Mouse (Mus musculus) neural tube, embryonic 11.5 days (tissue): Measurements from ENCODE around the gene Kpna1. TPM values are rescaled to one million over a fixed set of nuclear protein-coding genes. Genes with fewer than 3 reads are reported as not detected.
A peak's percentile ranks its signal among the peaks of the same experiment; 100 is the strongest.

Source experiments
- ATAC-seq: fragments of 200-750 bp; cut with Nextera tagmentation; 2 replicates; pipeline ENCODE4 v1.8.0; 2017; ENCODE audit warnings: moderate number of reproducible peaks, mild to moderate bottlenecking, moderate TSS enrichment, moderate library complexity; ENCODE audit not compliant: insufficient read depth, low FRiP score, low TSS enrichment
- DNase-seq: peaks from one replicate; pipeline ENCODE4 v3.0.0-alpha.2; 2015; ENCODE audit warnings: low spot score
- H3K27ac ChIP-seq: fragments of 300-500 bp; sonication (generic); 2 replicates; pipeline ENCODE4 v1.5.1; 2014; ENCODE audit warnings: low read depth, mild to moderate bottlenecking, low read length
- H3K27me3 ChIP-seq: fragments of 300-500 bp; sonication (generic); 2 replicates; pipeline ENCODE4 v1.6.1; 2014; ENCODE audit warnings: mild to moderate bottlenecking, low read length, mixed read lengths; ENCODE audit not compliant: control insufficient read depth, insufficient read depth
- H3K36me3 ChIP-seq: fragments of 300-500 bp; sonication (generic); 2 replicates; pipeline ENCODE4 v1.6.1; 2014; ENCODE audit warnings: mild to moderate bottlenecking, low read length, moderate library complexity, mixed read lengths; ENCODE audit not compliant: control insufficient read depth, insufficient read depth
- H3K4me1 ChIP-seq: fragments of 300-500 bp; sonication (generic); 2 replicates; pipeline ENCODE4 v1.6.1; 2014; ENCODE audit warnings: low read length, mixed read lengths; ENCODE audit not compliant: control insufficient read depth, insufficient read depth
- H3K4me2 ChIP-seq: fragments of 300-500 bp; sonication (generic); 2 replicates; pipeline ENCODE4 v1.6.1; 2014; ENCODE audit warnings: low read depth, mild to moderate bottlenecking, moderate library complexity
- H3K4me3 ChIP-seq: fragments of 300-500 bp; sonication (generic); 2 replicates; pipeline ENCODE4 v1.5.1; 2014; ENCODE audit warnings: low read depth, low read length
- H3K9ac ChIP-seq: fragments of 300-500 bp; sonication (generic); 2 replicates; pipeline ENCODE4 v1.6.1; 2014; ENCODE audit warnings: mild to moderate bottlenecking, low read length
- H3K9me3 ChIP-seq: fragments of 300-500 bp; sonication (generic); 2 replicates; pipeline ENCODE4 v1.6.1; 2016; ENCODE audit warnings: low read length; ENCODE audit not compliant: control insufficient read depth
- WGBS: fragments of 180-500 bp; shearing (Covaris S2); extraction: QIAGEN DNeasy Blood & Tissue Kit; methylation state at CpG from one replicate; pipeline ENCODE4 v1.1.7; 2014; 5-methylcytosine and 5-hydroxymethylcytosine counted together
- polyA plus RNA-seq: library from polyadenylated mRNA; unstranded; fragments of >200 nt; fragmentation: Nextera tagmentation; extraction: Ambion mirVana; gene quantifications from 2 replicates; pipeline ENCODE4 v1.2.1, GENCODE M21; 2014

The Kpna1 gene
- polyA plus RNA-seq, 1 experiment from 2014 or later: 92.5 TPM

GRCm38 (mm10) chr16:36071071-36071449 lies 92.5 kb downstream of the Kpna1 start:
- H3K9me3 ChIP-seq: no peaks in the 10 kb centered on the region
- no peaks in the 10 kb centered on the region for H3K27me3 ChIP-seq
- DNase-seq: no peak
- no peaks in the 10 kb centered on the region for H3K36me3 ChIP-seq
- ATAC-seq: no peak; the same call in 1 of the 2 replicates
- peak overlapping the region; percentile 69 for H3K9ac ChIP-seq
- peak overlapping the region; percentile 60 for H3K4me3 ChIP-seq
- peak overlapping the region; percentile 88 for H3K27ac ChIP-seq
- WGBS: 0% methylated on average over 16 of the region's 16 CpGs
- H3K4me2 ChIP-seq: peak overlapping the region; percentile 53
- peaks cover 14% of the 10 kb centered on the region; the same call in 1 of the 2 replicates for H3K4me1 ChIP-seq

DNA sequence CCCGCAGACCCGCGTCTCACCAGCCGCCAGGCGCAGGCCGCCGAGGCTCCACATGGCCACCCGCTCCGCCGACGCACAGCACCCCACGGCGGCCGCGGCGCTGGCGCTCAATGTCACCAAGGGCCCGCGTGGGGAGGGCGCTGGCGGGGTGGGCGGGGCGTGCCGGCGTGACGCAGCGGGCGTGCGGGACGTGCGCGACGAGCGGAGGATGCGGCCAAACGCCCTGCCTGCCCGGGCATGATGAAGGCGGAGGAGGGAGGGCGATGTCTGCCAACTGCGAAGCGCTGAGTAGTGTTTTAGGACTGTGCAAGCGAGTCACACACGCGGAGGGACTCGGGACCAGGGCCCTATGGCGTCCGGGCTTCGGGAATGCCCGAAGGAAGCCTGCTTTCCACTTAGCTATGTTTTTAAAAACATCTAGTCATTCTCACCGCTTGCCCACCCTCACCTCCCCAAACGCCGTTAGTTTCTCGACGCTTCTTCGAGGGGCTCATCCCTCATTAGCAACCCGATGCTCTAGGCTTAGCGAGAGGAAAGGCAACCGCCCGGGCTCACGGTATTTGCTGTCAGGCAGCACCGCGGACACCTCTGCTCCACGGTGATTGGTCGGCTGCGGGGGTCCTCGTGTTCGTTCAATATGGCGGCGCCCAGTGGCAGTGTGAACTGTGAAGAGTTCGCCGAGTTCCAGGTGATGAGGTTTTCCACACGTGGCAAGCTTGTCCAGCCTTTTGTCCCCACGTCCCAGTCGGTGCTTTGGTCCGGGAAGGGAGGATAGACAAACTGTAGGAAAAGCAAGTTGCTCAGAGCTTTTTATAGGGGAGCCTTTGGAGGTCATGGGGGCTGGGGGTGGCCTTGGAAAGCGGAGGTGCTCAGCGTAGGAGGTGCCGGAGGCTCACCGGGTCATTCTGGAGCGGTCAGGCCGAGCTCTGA lies 93.2 kb downstream of the Kpna1 start, which contains the start of the genes Fam162a and Ccdc58:
Fam162a (minus strand) TSS at position 145 of the 930 bp plus-strand sequence.
Ccdc58 (plus strand) TSS at position 236 of the 930 bp plus-strand sequence.
- DNase-seq (peak; percentile 93), ATAC-seq (peak; percentile 96)
- H3K4me3 ChIP-seq: peak within 1 kb of the TSS; percentile 60
- H3K27me3 ChIP-seq: no peaks in the 10 kb centered on the region
- H3K27ac ChIP-seq: peak within 1 kb of the TSS; percentile 88
- H3K9me3 ChIP-seq: no peaks in the 10 kb centered on the region
- no peaks in the 10 kb centered on the region for H3K36me3 ChIP-seq
- under 1% methylated on average over 72 of the region's 81 CpGs for WGBS
- peak within 1 kb of the TSS; percentile 69 for H3K9ac ChIP-seq
- peaks cover 14% of the 10 kb centered on the region; the same call in 1 of the 2 replicates for H3K4me1 ChIP-seq
- peak within 1 kb of the TSS; percentile 53 for H3K4me2 ChIP-seq

DNA sequence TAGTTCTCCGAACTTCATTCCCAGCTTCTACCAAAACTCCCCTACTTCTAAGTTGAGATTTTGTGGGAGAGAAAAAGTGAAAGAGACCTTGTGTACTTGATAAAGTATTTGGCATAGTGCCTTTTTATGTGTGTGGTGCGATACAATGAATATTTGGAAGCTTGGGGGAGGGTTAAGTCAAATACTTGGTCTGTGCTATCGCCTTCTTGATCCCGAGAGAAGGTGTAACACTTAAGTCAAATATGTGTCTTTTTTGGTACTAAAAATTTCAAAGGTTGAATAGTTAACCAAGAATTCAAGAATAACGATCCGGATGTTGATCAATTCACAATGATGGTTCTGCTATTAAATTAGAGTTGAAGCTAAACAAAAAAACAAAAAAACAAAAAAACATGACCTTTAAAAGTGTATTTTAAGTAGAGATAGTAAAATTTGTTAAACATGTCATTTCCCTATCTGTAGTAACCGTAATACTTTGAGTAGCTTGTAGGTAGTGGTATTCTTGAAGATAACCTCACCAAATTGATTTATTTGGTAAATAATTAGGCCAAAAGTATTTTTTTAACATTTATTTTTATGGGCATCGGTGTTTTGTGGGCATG lies 94.0 kb downstream of the Kpna1 start:
- Histone ChIP-seq H3K4me3 (peak overlapping the region; percentile 60), H3K4me1 (peaks cover 14% of the 10 kb centered on the region; the same call in 1 of the 2 replicates), H3K4me2 (peak overlapping the region; percentile 53), H3K27me3 (no peaks in the 10 kb centered on the region), H3K27ac (no peak overlapping the region), H3K9ac (peak overlapping the region; percentile 69), H3K36me3 (no peaks in the 10 kb centered on the region), H3K9me3 (no peaks in the 10 kb centered on the region)
- no peak for DNase-seq
- WGBS: 29% methylated on average over 8 of the region's 8 CpGs
- ATAC-seq: no peak

DNA sequence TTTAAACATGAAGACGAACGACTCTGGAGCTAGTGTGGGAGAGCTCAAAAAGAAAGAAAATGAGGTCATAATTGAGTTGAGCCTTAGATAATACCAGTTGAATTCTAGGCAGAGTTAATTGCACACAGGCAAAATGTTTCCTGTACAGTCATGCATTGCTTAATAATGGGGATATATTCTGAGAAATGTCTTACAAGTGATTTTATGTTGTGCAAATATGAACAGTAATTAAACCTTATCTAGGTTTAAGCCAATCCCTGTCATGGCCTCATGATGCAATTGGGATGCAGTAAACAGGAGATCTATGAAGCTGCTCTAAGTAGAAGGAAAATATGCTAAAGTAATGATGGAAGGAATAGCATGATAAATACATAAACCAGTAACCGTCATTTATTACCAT lies 96.2 kb downstream of the Kpna1 start:
- H3K9me3 ChIP-seq: no peaks in the 10 kb centered on the region
- ATAC-seq (no peak), DNase-seq (no peak)
- H3K4me1 ChIP-seq: peaks cover 7% of the 10 kb centered on the region; the same call in 1 of the 2 replicates
- no peaks in the 10 kb centered on the region for H3K27me3 ChIP-seq
- 87% methylated on average over 3 of the region's 3 CpGs for WGBS
- H3K27ac ChIP-seq: no peak overlapping the region
- no peak overlapping the region for H3K4me3 ChIP-seq
- H3K9ac ChIP-seq: no peak overlapping the region
- no peaks in the 10 kb centered on the region for H3K36me3 ChIP-seq
- H3K4me2 ChIP-seq: no peak overlapping the region

GRCm38 (mm10) chr16:36079916-36080315 lies 101.4 kb downstream of the Kpna1 start:
- ATAC-seq (no peak), DNase-seq (no peak)
- Histone ChIP-seq H3K27ac (no peak overlapping the region), H3K4me1 (no peaks in the 10 kb centered on the region), H3K9ac (no peak overlapping the region), H3K36me3 (no peaks in the 10 kb centered on the region), H3K4me2 (no peak overlapping the region), H3K9me3 (no peaks in the 10 kb centered on the region), H3K4me3 (no peak overlapping the region), H3K27me3 (no peaks in the 10 kb centered on the region)
- WGBS: 94% methylated on average over 3 of the region's 3 CpGs

Other genes with a start within 250 kb of the Kpna1 start
- 20.5 and 20.9 TPM in 2 replicates for gene Dirc2, start 209.4 kb upstream of the Kpna1 start, polyA plus RNA-seq
- gene Hspbap1, start 208.4 kb upstream of the Kpna1 start, polyA plus RNA-seq: 23.4 and 23.8 TPM in 2 replicates
- 0.19 and 0.31 TPM in 2 replicates for gene Parp14, start 107.2 kb upstream of the Kpna1 start, polyA plus RNA-seq
- gene Parp9, start 40.3 kb upstream of the Kpna1 start, polyA plus RNA-seq: 3.1 and 3.4 TPM in 2 replicates
- 1.9 and 3.2 TPM in 2 replicates for gene Dtx3l, start 39.6 kb upstream of the Kpna1 start, polyA plus RNA-seq
- 10.3 and 11.7 TPM in 2 replicates for gene Wdr5b, start 62.4 kb downstream of the Kpna1 start, polyA plus RNA-seq
- gene Fam162a, start 92.8 kb downstream of the Kpna1 start, polyA plus RNA-seq: 211 and 230 TPM in 2 replicates
- 71.8 and 74.0 TPM in 2 replicates for gene Ccdc58, start 92.9 kb downstream of the Kpna1 start, polyA plus RNA-seq
- not detected in 2 replicates for gene Csta1, start 152.5 kb downstream of the Kpna1 start, polyA plus RNA-seq
- gene Stfa2l1, start 178.1 kb downstream of the Kpna1 start, polyA plus RNA-seq: not detected in 2 replicates
- gene Gm5483, start 205.5 kb downstream of the Kpna1 start, polyA plus RNA-seq: 2.1 TPM in 1 of 2 replicates, not detected in the other
- not detected in 2 replicates for gene Gm5416, start 231.7 kb downstream of the Kpna1 start, polyA plus RNA-seq
- not detected in 2 replicates for gene 2010005H15Rik, start 242.7 kb downstream of the Kpna1 start, polyA plus RNA-seq